Mouse (Mus musculus) cerebellum, postnatal 10 days (tissue): ENCODE results near the gene Gorasp1.
A peak's percentile ranks its signal among the peaks of the same experiment; 100 is the strongest.

Source experiments
- DNase-seq, 2 experiments: peaks; one replicate each; pipeline ENCODE4 v3.0.0; 2021; ENCODE audit warnings: mixed read lengths in 2 of 2

The Gorasp1 gene

GRCm38 (mm10) chr9:119937005-119937773 lies at the start of gene Gorasp1, which contains the start of gene Ttc21a:
Gorasp1 (minus strand) TSS chr9:119937565.
Ttc21a (plus strand) TSS chr9:119937606.
- DNase-seq = peak; percentile 98 to 99

- no peak for DNase-seq
Observed at GRCm38 (mm10) chr9:119985881-119986574, 48.7 kb upstream of the Gorasp1 start.

GRCm38 (mm10) chr9:119984536-119985011 lies 47.2 kb upstream of the Gorasp1 start, which contains the start of gene Csrnp1:
Csrnp1 (minus strand) TSS chr9:119984658.
- no peak for DNase-seq

- peak; percentile 77 to 85 for DNase-seq
Observed at GRCm38 (mm10) chr9:119983585-119984535, 46.5 kb upstream of the Gorasp1 start.

DNA sequence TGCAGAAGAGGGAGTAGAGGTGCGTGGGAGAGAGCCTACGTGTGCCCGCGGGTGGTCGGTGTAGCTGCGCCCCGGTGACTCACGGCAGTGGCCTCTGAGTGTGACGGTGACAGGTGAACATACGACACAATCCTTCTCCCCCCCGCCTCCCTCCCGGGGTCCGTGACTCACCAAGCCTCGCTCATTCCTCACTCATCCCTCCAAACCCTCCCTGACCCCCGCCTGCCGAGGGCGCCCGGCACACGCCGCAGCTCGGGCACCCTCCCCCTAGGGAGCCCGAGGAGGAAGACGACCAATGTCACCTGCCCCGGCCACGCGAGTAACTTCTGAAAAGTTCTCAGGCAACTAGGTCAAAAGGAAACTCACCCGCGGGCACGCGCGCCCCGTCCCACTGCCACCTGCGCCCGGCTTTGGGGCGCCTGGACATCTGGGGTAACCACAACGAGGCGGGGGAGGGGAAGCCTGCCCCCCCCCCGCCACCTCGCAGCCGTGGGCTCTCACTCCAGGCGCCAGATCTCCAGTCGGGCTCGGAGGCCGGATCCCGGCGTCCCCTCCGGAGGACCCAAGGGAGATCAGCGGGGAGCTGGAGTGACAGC lies 45.7 kb upstream of the Gorasp1 start:
- DNase-seq = peak in 1 of 2 experiments; percentile 34

DNA sequence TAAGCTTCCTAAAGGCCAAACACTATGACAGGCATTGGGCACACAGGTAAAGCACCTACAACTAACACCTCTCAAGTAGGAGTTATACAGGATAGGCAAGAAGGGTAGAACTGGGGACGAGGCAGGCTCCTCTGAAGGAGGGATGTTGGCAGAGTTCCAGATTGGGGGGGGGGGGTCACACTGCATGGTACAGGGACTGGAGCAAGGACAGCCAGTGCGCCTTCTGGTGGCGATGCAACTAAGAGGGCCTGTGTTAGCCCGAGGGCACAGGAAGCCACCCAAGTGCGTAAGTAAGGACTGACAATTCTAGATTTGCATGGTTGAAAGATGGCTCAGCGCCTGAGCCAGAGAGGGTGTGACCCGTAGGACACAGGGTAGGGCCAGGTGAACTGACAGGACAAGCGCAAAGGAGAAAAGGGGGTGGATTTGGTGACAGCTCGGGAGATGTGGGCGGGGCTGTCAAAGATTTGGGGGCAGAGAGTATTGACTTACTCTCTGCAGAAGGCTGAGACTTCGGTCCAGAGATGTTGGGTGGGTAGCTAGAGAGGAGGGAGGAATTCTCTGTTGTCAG lies 45.0 kb upstream of the Gorasp1 start:
- DNase-seq = peak; percentile 65 to 66

DNA sequence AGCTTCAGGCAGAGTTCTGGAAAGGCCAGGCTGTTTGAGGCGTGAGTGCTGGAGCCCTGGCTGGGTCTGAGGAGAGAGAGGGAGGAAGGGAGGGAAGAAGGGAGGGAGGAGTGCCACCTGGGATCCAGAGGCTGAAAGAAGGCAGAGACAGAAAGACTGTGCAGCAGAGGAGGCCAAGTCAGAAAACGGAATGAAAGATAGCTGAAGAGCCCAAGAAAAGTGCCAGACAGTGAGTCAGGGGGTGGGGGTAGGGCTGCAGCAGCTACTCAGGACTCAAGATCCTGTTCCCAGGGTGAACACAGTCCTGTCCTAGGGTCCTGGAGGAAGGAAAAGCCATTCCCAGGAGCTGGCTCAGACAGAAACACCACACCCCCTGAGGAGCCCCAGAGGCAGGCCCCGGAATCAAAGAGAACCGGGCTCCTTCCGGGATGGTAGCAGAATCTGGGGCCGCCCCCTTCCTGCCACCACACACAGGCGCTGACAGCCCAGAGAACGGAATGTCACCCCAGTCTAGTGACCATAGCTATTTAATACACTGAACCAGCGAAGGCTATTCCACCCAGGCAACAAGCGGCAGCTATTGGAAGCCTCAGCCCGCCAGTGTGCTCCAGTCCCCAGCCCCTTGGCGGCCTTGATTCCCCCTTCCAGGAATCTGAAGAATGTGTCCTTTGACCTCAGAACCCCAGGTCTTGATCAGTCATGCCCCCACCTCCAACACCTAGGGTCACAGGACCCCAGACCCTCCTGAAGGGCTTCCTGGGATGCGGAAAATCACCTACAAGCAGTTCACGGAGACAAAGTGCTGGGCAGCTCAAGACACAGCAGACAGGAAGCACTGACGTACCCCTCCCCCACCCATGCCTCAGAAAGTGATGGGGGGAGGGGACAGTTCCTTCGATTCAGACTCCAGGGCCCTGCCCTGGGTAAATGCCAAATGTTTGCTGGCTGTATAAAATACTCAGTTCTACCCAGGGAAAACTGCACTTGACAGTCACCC lies 44.1 kb upstream of the Gorasp1 start:
- DNase-seq = peak; percentile 61 to 70

DNA sequence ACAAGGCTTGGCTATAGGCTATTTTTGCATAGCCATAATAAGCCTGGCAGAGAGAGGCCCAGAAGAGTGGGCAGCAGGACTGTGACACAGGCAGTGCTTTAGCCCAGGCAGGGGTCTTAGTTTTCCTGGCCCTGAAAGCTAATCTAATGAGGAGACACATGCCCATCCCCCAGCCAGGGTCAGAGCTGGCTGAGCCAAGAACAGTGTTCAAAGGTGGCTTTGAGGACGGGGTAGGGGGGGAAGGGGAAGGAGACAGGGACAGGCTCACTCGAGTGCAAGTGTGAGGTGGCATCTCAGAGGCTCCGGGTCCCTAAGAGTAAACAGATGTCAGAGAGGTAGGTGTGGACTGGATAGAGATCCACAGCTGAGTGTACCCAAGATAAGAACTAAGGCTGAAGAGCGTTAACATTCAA lies 43.4 kb upstream of the Gorasp1 start:
- peak; percentile 57 to 61 for DNase-seq

DNA sequence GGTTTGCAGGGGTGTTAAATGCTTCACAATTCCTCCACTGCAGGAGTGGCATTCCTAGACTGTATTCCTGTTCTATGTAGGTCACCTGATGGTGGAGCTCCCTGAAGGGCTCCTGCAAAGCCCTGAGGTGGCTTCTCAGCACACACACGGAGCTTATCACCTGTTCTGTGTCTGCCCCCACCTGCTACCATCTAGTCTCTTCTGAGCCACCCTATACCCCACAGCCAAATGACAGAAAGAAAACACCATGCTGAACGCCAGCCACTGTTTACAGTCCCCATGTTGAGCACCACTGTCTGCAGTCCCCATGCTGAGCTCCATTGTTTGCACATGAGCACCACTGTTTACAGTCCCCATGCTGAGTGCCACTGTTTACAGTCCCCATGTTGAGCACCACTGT lies 42.4 kb upstream of the Gorasp1 start:
- DNase-seq = no peak

- DNase-seq = peak in 1 of 2 experiments; percentile 32
Observed at GRCm38 (mm10) chr9:119978811-119979441, 41.6 kb upstream of the Gorasp1 start.

GRCm38 (mm10) chr9:119978151-119978810 lies 40.9 kb upstream of the Gorasp1 start:
- peak; percentile 44 to 48 for DNase-seq

DNA sequence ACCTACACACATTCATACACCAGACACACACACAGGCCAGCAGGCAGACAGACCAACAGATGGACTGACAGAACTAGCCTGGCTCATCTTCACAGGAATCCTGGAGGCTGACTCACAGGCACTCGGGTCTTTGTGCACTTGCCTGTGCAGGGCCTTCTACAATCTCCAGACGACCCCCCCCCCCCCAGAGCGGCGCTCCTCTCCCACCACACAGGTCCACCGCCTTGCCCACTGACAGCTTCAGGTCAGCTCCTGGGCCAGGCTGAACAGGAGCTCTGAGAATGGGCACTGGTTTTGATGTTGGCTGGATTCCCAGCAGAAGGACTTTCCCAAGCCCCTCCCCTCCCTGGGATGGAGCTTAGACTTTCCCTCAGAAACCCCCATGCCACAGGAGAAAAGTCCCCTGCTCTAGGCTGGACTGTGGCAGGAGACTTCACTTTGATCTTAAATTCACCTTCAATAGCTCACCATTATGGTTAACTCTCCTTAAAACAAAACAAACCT lies 40.2 kb upstream of the Gorasp1 start:
- DNase-seq = peak; percentile 76 to 77

DNA sequence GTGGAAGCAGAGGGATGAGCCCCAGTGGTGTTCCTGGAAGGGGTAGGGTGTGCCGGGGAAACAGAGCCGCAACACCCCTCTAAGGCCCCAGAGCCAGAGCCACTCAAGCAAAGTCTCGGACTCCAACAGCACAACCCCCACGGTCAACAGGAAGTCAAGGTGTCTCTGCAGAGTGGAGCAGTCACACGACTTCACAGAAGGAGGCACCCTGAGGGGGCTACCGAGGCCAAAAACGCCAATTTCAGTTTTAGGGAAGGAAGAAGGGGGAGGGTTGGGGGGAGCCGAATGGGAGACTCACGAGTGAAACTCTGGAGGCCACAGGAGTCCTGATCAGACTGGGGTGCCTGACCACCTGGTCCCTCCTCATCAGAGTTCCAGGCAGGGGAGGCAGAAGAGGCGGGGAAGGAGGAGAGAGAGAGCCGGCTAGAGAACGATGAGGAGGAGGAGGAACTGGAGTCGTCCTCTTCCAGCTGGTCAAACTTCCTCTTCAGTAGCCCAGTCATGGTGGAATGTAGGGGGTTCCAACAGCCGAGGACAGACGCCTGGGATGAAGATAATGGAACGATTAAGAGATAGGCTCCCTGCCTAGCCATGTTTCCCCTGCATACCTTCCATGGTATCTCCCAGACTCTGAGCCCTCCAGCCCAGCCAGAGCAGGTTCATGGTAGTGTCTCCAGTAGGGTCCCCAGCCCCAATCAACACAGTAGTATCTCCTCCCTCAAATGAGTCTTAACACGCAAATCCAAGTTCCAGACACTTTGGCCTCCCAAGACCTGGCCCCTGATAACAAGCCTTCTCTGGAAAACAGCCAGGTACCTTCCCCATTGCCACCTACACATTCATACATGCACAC lies 39.6 kb upstream of the Gorasp1 start:
- no peak for DNase-seq

GRCm38 (mm10) chr9:119975286-119975685 lies 37.9 kb upstream of the Gorasp1 start:
- no peak for DNase-seq

GRCm38 (mm10) chr9:119974609-119975008 lies 37.2 kb upstream of the Gorasp1 start:
- peak; percentile 40 to 53 for DNase-seq

GRCm38 (mm10) chr9:119973869-119974520 lies 36.6 kb upstream of the Gorasp1 start:
- peak; percentile 67 to 77 for DNase-seq

GRCm38 (mm10) chr9:119973281-119973680 lies 35.9 kb upstream of the Gorasp1 start:
- peak; percentile 76 to 79 for DNase-seq

- DNase-seq = peak; percentile 89 to 91
Observed at GRCm38 (mm10) chr9:119972582-119972981, 35.2 kb upstream of the Gorasp1 start.
